Mouse (Mus musculus): ENCODE results near the gene Prrx2.

The Prrx2 gene

GRCm38 (mm10) chr2:30834373-30835022, at the start of gene Prrx2:
Gene Prrx2, plus strand, starts transcription at chr2:30834972.
- DNase-seq (ENCODE audit: low read depth, low spot score), result no peak

GRCm38 (mm10) chr2:30787466-30787865, 47.3 kb upstream of the Prrx2 start:
- DNase-seq (ENCODE audit: low read depth, low spot score), result no peak

- no peak for DNase-seq (ENCODE audit: low read depth, low spot score)
Observed at GRCm38 (mm10) chr2:30792061-30792460, 42.7 kb upstream of the Prrx2 start.

- peak; percentile 94 for DNase-seq (ENCODE audit: low read depth, low spot score)
Observed at GRCm38 (mm10) chr2:30794179-30795108, 40.3 kb upstream of the Prrx2 start.

GRCm38 (mm10) chr2:30795271-30795888, 39.4 kb upstream of the Prrx2 start:
- DNase-seq (ENCODE audit: low read depth, low spot score), result no peak

GRCm38 (mm10) chr2:30795889-30796275, 38.9 kb upstream of the Prrx2 start:
- DNase-seq (ENCODE audit: low read depth, low spot score), result no peak

GRCm38 (mm10) chr2:30796382-30796781, 38.4 kb upstream of the Prrx2 start:
- peak; percentile 94 for DNase-seq (ENCODE audit: low read depth, low spot score)

- no peak for DNase-seq (ENCODE audit: low read depth, low spot score)
Observed at GRCm38 (mm10) chr2:30799456-30799855, 35.3 kb upstream of the Prrx2 start.

- DNase-seq (ENCODE audit: low read depth, low spot score), result no peak
Observed at GRCm38 (mm10) chr2:30800671-30801066, 34.1 kb upstream of the Prrx2 start.

GRCm38 (mm10) chr2:30801067-30801852, 33.5 kb upstream of the Prrx2 start:
- DNase-seq (ENCODE audit: low read depth, low spot score), result peak; percentile 68

GRCm38 (mm10) chr2:30803604-30804003, 31.2 kb upstream of the Prrx2 start, which contains the start of gene 1700001O22Rik:
Gene 1700001O22Rik, minus strand, starts transcription at chr2:30803661.
- no peak for DNase-seq (ENCODE audit: low read depth, low spot score)

GRCm38 (mm10) chr2:30805983-30806382, 28.8 kb upstream of the Prrx2 start:
- peak; percentile 51 for DNase-seq (ENCODE audit: low read depth, low spot score)

- no peak for DNase-seq (ENCODE audit: low read depth, low spot score)
Observed at GRCm38 (mm10) chr2:30807147-30807647, 27.6 kb upstream of the Prrx2 start.

- peak; percentile 100 for DNase-seq (ENCODE audit: low read depth, low spot score)
Observed at GRCm38 (mm10) chr2:30807648-30808295, 27.0 kb upstream of the Prrx2 start, which contains the start of gene Ntmt1. Gene Ntmt1, plus strand, starts transcription at chr2:30807826.

GRCm38 (mm10) chr2:30808296-30808655, 26.5 kb upstream of the Prrx2 start:
- no peak for DNase-seq (ENCODE audit: low read depth, low spot score)

GRCm38 (mm10) chr2:30809503-30809902, 25.3 kb upstream of the Prrx2 start:
- no peak for DNase-seq (ENCODE audit: low read depth, low spot score)

GRCm38 (mm10) chr2:30810573-30810972, 24.2 kb upstream of the Prrx2 start:
- DNase-seq (ENCODE audit: low read depth, low spot score), result no peak

- no peak for DNase-seq (ENCODE audit: low read depth, low spot score)
Observed at GRCm38 (mm10) chr2:30816383-30816782, 18.4 kb upstream of the Prrx2 start.

- no peak for DNase-seq (ENCODE audit: low read depth, low spot score)
Observed at GRCm38 (mm10) chr2:30819873-30820272, 14.9 kb upstream of the Prrx2 start.

GRCm38 (mm10) chr2:30821073-30821472, 13.7 kb upstream of the Prrx2 start:
- DNase-seq (ENCODE audit: low read depth, low spot score), result peak; percentile 66

- DNase-seq (ENCODE audit: low read depth, low spot score), result no peak
Observed at GRCm38 (mm10) chr2:30822460-30822859, 12.3 kb upstream of the Prrx2 start.
